Mouse (Mus musculus) retina, postnatal 1 day (tissue): ENCODE results near the gene Zfp128.
"Not testable (repeated sequence)": the region's sequence is repeated elsewhere in the genome, so short reads cannot be mapped to it uniquely, and the experiment has no call there.

Source experiments
- DNase-seq: peaks from one replicate; pipeline ENCODE4 v3.0.0-alpha.2; 2012

Zfp128 gene

DNA sequence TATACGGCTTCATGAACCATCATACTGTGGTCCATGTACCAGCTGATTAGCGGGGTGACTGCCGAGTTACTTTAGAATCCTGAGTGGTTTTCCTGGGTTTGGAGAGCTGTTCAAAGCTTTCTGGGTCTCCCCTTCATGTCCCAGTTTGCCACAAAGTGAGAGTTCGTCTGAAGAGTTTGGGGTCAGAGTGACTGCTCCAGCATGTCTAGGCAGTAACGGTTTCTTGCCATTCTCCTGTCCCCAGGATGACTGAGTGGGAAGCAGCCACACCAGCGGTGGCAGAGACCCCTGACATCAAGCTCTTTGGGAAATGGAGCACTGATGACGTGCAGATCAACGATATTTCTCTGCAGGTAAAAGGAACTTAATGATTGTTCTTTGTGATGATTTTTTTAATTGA is 41.8 kb downstream of the Zfp128 start:
- no peak for DNase-seq

DNA sequence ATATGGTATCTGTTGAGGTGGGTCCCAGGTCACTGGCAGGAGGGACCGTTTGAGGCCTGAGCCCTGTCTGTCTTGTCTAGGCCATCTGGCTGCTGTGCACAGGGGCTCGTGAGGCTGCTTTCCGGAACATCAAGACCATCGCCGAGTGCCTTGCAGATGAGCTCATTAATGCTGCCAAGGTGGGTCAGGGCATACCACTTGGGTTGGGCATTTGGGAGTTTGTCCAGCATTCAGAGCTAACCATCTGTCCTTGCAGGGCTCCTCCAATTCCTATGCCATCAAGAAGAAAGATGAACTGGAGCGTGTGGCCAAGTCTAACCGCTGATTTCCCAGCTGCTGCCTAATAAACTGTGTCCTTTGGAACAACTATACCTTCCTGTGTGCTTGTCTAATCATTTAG is 45.3 kb downstream of the Zfp128 start:
- DNase-seq = no peak

GRCm38 (mm10) chr7:12927191-12927680 is 46.3 kb downstream of the Zfp128 start, which contains the start of gene Rnf225:
TSS of gene Rnf225 (plus strand) at chr7:12927416.
- DNase-seq = no peak

GRCm38 (mm10) chr7:12927693-12928589 is 47.0 kb downstream of the Zfp128 start:
- peak; percentile 22 for DNase-seq

GRCm38 (mm10) chr7:12933615-12934140 is 52.7 kb downstream of the Zfp128 start:
- no peak for DNase-seq

GRCm38 (mm10) chr7:12934808-12935207 is 53.8 kb downstream of the Zfp128 start:
- no peak for DNase-seq

DNA sequence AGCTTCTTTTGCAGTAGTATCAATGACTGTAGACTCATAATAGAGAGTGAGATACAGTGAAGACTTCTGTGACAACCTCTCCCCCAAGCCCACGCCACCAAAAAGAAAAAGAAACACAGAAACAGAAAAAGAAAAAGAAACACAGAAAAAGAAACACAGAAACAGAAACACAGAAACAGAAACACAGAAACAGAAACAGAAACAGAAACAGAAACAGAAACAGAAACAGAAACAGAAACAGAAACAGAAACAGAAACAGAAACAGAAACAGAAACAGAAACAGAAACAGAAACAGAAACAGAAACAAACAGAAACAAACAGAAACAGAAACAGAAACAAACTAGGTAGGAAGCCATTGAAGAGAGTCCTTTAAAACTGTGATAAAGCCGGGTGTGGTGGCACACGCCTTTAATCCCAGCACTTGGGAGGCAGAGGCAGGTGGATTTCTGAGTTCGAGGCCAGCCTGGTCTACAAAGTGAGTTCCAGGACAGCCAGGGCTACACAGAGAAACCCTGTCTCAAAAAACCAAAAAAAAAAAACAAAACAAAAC is 56.4 kb downstream of the Zfp128 start:
- DNase-seq = not testable (repeated sequence)

GRCm38 (mm10) chr7:12940599-12940998 is 59.6 kb downstream of the Zfp128 start:
- DNase-seq = no peak
